Mouse (Mus musculus) bone marrow macrophage, adult 2 months (primary cell): ENCODE data around the gene Ascl3. TPM values are rescaled to one million over a fixed set of nuclear protein-coding genes. Genes with fewer than 3 reads are reported as not detected.

Experiments
- H3K27ac ChIP-seq: 2 replicates; pipeline ENCODE4 v1.5.1; 2012; ENCODE audit warnings: low read depth, low read length; ENCODE audit not compliant: insufficient read depth
- H3K4me1 ChIP-seq: 2 replicates; pipeline ENCODE4 v1.6.1; 2012; ENCODE audit warnings: low read length; ENCODE audit not compliant: control insufficient read depth, insufficient read depth
- H3K4me3 ChIP-seq: 2 replicates; pipeline ENCODE4 v1.5.1; 2012; ENCODE audit warnings: mild to moderate bottlenecking, low read length, moderate library complexity; ENCODE audit not compliant: insufficient read depth
- CTCF ChIP-seq: IDR thresholded peaks from 2 replicates; pipeline ENCODE4 v1.5.1; 2012; ENCODE audit warnings: low read depth, mild to moderate bottlenecking, low read length, moderate library complexity
- POLR2A ChIP-seq: IDR thresholded peaks from 2 replicates; pipeline ENCODE4 v1.6.1; 2012; ENCODE audit warnings: mild to moderate bottlenecking, low read depth, low read length, borderline replicate concordance
- polyA plus RNA-seq: library from polyadenylated mRNA; stranded (reverse); fragments of >200 nt; gene quantifications from 2 replicates; pipeline ENCODE4 v1.2.4, GENCODE M21; 2012; ENCODE audit not compliant: missing spikeins, insufficient read depth, insufficient read length

The Ascl3 gene
- polyA plus RNA-seq, 1 experiment = not detected

- H3K4me1 ChIP-seq = peaks cover 4% of the 10 kb centered on the region
- TF ChIP-seq CTCF (no peak), POLR2A (peak; percentile 55; the same call in 1 of the 2 replicates)
- H3K27ac ChIP-seq = 0 out of 2 replicates have a peak overlapping the region, but pooled peaks have one; percentile 59
- H3K4me3 ChIP-seq = peak overlapping the region; percentile 79
Observed at GRCm38 (mm10) chr7:109751427-109752007, 20.0 kb upstream of the Ascl3 start.

- no peak overlapping the region for H3K27ac ChIP-seq
- TF ChIP-seq POLR2A (no peak), CTCF (no peak)
Observed at GRCm38 (mm10) chr7:109747747-109748146, 16.2 kb upstream of the Ascl3 start.

GRCm38 (mm10) chr7:109741703-109742102 lies 10.2 kb upstream of the Ascl3 start:
- peaks cover 2% of the 10 kb centered on the region; the same call in 1 of the 2 replicates for H3K4me1 ChIP-seq
- no peak for TF ChIP-seq POLR2A
- no peak for TF ChIP-seq CTCF
- no peak overlapping the region for H3K27ac ChIP-seq
- no peak overlapping the region for H3K4me3 ChIP-seq

More at GRCm38 (mm10) chr7:109747747-109748146, 16.2 kb upstream of the Ascl3 start:
- Histone ChIP-seq H3K4me1 (peaks cover 4% of the 10 kb centered on the region), H3K4me3 (no peak overlapping the region)

DNA sequence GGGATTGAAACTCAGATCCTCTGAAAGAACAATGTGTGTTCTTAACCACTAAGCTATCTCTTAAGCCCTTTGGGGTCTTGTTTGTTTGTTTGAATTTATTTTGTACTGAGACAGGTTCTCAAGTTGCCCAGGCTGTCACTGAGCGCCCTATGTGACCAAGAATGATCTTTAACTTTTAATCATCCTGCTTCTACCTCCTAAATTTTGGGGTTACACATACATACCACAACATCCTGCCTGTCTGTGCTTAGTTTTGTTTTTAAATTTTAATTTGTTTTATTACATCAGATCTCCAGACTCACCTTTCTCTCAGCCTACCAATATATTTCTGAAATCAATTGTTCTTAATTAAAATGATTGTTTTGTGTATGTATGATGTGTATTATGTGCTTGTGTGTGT lies 9.5 kb upstream of the Ascl3 start:
- Histone ChIP-seq H3K4me3 (no peak overlapping the region), H3K4me1 (peaks cover 2% of the 10 kb centered on the region; the same call in 1 of the 2 replicates), H3K27ac (no peak overlapping the region)
- TF ChIP-seq POLR2A = no peak
- no peak for TF ChIP-seq CTCF

GRCm38 (mm10) chr7:109739822-109740370 lies 8.4 kb upstream of the Ascl3 start:
- TF ChIP-seq POLR2A (no peak), CTCF (no peak)
- Histone ChIP-seq H3K27ac (no peak overlapping the region), H3K4me3 (no peak overlapping the region), H3K4me1 (peaks cover 2% of the 10 kb centered on the region; the same call in 1 of the 2 replicates)

GRCm38 (mm10) chr7:109734806-109735205 lies 3.3 kb upstream of the Ascl3 start:
- H3K4me3 ChIP-seq = no peak overlapping the region
- peaks cover 2% of the 10 kb centered on the region; the same call in 1 of the 2 replicates for H3K4me1 ChIP-seq
- no peak overlapping the region for H3K27ac ChIP-seq
- TF ChIP-seq POLR2A = no peak
- no peak for TF ChIP-seq CTCF

DNA sequence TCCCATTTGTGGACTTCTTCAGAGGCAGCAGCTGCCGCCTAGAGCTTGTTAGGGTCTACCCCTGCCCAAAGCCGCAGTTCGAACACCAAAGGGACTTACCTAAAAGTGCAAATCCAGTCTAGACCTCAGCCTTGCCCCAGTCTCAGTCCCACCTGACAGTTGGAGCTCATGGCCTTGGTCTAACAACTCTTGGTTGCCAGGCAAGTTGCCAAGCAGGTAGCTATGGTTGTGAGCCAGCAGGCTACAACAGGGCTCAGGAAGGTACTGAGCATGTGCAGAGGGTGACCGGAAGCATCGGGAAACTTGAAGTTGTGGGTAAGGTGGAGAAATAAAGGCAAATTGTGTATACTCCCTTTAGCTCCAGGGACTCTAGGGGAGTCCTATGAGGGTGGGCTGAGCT lies 7.8 kb downstream of the Ascl3 start, which contains the start of gene BC051019:
TSS of gene BC051019 (minus strand) at position 154 of the 400 bp plus-strand sequence.
- Histone ChIP-seq H3K27ac (no peak within 1 kb of the TSS), H3K4me3 (no peak within 1 kb of the TSS)
- TF ChIP-seq POLR2A (no peak), CTCF (no peak)

GRCm38 (mm10) chr7:109723114-109723513 lies 8.4 kb downstream of the Ascl3 start:
- Histone ChIP-seq H3K4me1 (peaks cover 23% of the 10 kb centered on the region), H3K27ac (no peak overlapping the region), H3K4me3 (no peak overlapping the region)
- no peak for TF ChIP-seq CTCF
- no peak for TF ChIP-seq POLR2A

More for the DNA sequence above, 7.8 kb downstream of the Ascl3 start, which contains the start of gene BC051019:
- peaks cover 19% of the 10 kb centered on the region for H3K4me1 ChIP-seq

DNA sequence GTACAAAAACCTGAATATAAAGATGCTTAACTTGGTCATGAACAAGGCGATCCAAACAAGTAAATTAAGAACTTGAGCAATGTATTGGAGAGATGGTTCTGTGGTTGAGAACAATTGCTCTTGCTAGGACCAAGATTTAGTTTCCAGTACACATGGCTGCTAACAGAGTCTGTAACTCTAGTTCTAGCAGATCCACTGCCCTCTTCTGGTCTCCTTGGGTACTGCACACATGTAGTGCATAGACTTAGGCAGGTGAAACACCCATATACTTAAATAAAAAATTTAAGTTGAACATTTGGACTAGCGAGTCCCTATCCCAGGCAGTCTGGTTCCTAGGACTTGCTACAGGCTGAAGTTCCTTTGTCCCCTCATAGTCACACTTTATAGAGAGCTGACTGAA lies 8.9 kb downstream of the Ascl3 start:
- Histone ChIP-seq H3K4me3 (no peak overlapping the region), H3K4me1 (peaks cover 23% of the 10 kb centered on the region)
- TF ChIP-seq POLR2A (no peak), CTCF (no peak)

GRCm38 (mm10) chr7:109719286-109719685 lies 12.2 kb downstream of the Ascl3 start:
- H3K4me1 ChIP-seq = peaks cover 8% of the 10 kb centered on the region
- no peak overlapping the region for H3K27ac ChIP-seq
- 0 out of 2 replicates have a peak, but pooled peaks have one; percentile 15 for TF ChIP-seq CTCF
- no peak for TF ChIP-seq POLR2A
- no peak overlapping the region for H3K4me3 ChIP-seq

More for the DNA sequence above, 8.9 kb downstream of the Ascl3 start:
- no peak overlapping the region for H3K27ac ChIP-seq
